Mouse (Mus musculus): ENCODE measurements around the gene Arl4d. TPM values are rescaled to one million over a fixed set of nuclear protein-coding genes. Genes with fewer than 3 reads are reported as not detected.

Arl4d gene
- polyA plus RNA-seq, 1 experiment: 10.2 TPM

GRCm38 (mm10) chr11:101675349-101675748 lies 10.0 kb downstream of the Arl4d start:
- Histone ChIP-seq H3K4me1 (ENCODE audit: control insufficient read depth, insufficient read depth, low read length) (peaks cover 9% of the 10 kb centered on the region), H3K4me3 (ENCODE audit: control insufficient read depth, low read depth, low read length) (no peak overlapping the region), H3K27me3 (ENCODE audit: control insufficient read depth, insufficient read depth, low read length) (no peaks in the 10 kb centered on the region), H3K27ac (ENCODE audit: control insufficient read depth, insufficient read depth, low read depth, low read length) (no peak overlapping the region), H3K36me3 (ENCODE audit: control insufficient read depth, insufficient read depth, low read length) (no peaks in the 10 kb centered on the region)
- TF ChIP-seq CTCF (IDR thresholded peaks at IDR 0.05; ENCODE audit: control insufficient read depth, insufficient read depth, insufficient replicate concordance, low read depth, low read length) (no peak), POLR2A (IDR thresholded peaks at IDR 0.05; ENCODE audit: control insufficient read depth, low read depth, low read length) (no peak)

- no peaks in the 10 kb centered on the region for H3K27me3 ChIP-seq (ENCODE audit: control insufficient read depth, insufficient read depth, low read length)
- H3K36me3 ChIP-seq (ENCODE audit: control insufficient read depth, insufficient read depth, low read length): no peaks in the 10 kb centered on the region
- TF ChIP-seq CTCF (IDR thresholded peaks at IDR 0.05; ENCODE audit: control insufficient read depth, insufficient read depth, insufficient replicate concordance, low read depth, low read length) (no peak), POLR2A (IDR thresholded peaks at IDR 0.05; ENCODE audit: control insufficient read depth, low read depth, low read length) (no peak)
- H3K4me3 ChIP-seq (ENCODE audit: control insufficient read depth, low read depth, low read length): no peak overlapping the region
- peaks cover 9% of the 10 kb centered on the region for H3K4me1 ChIP-seq (ENCODE audit: control insufficient read depth, insufficient read depth, low read length)
- no peak overlapping the region for H3K27ac ChIP-seq (ENCODE audit: control insufficient read depth, insufficient read depth, low read depth, low read length)
Measured at GRCm38 (mm10) chr11:101677655-101678054, 12.3 kb downstream of the Arl4d start.

- H3K4me1 ChIP-seq (ENCODE audit: control insufficient read depth, insufficient read depth, low read length): no peaks in the 10 kb centered on the region
- no peaks in the 10 kb centered on the region for H3K36me3 ChIP-seq (ENCODE audit: control insufficient read depth, insufficient read depth, low read length)
- no peaks in the 10 kb centered on the region for H3K27me3 ChIP-seq (ENCODE audit: control insufficient read depth, insufficient read depth, low read length)
- H3K27ac ChIP-seq (ENCODE audit: control insufficient read depth, insufficient read depth, low read depth, low read length): no peak overlapping the region
- no peak overlapping the region for H3K4me3 ChIP-seq (ENCODE audit: control insufficient read depth, low read depth, low read length)
- TF ChIP-seq CTCF (IDR thresholded peaks at IDR 0.05; ENCODE audit: control insufficient read depth, insufficient read depth, insufficient replicate concordance, low read depth, low read length): no peak
- TF ChIP-seq POLR2A (IDR thresholded peaks at IDR 0.05; ENCODE audit: control insufficient read depth, low read depth, low read length): no peak
Measured at GRCm38 (mm10) chr11:101678770-101679169, 13.4 kb downstream of the Arl4d start.

GRCm38 (mm10) chr11:101679907-101680306 lies 14.6 kb downstream of the Arl4d start:
- Histone ChIP-seq H3K27ac (ENCODE audit: control insufficient read depth, insufficient read depth, low read depth, low read length) (no peak overlapping the region), H3K4me3 (ENCODE audit: control insufficient read depth, low read depth, low read length) (no peak overlapping the region), H3K4me1 (ENCODE audit: control insufficient read depth, insufficient read depth, low read length) (no peaks in the 10 kb centered on the region), H3K36me3 (ENCODE audit: control insufficient read depth, insufficient read depth, low read length) (no peaks in the 10 kb centered on the region), H3K27me3 (ENCODE audit: control insufficient read depth, insufficient read depth, low read length) (no peaks in the 10 kb centered on the region)
- TF ChIP-seq POLR2A (IDR thresholded peaks at IDR 0.05; ENCODE audit: control insufficient read depth, low read depth, low read length): no peak
- TF ChIP-seq CTCF (IDR thresholded peaks at IDR 0.05; ENCODE audit: control insufficient read depth, insufficient read depth, insufficient replicate concordance, low read depth, low read length): no peak

GRCm38 (mm10) chr11:101680634-101681325 lies 15.4 kb downstream of the Arl4d start:
- Histone ChIP-seq H3K4me3 (ENCODE audit: control insufficient read depth, low read depth, low read length) (no peak overlapping the region), H3K4me1 (ENCODE audit: control insufficient read depth, insufficient read depth, low read length) (no peaks in the 10 kb centered on the region), H3K36me3 (ENCODE audit: control insufficient read depth, insufficient read depth, low read length) (no peaks in the 10 kb centered on the region), H3K27me3 (ENCODE audit: control insufficient read depth, insufficient read depth, low read length) (no peaks in the 10 kb centered on the region), H3K27ac (ENCODE audit: control insufficient read depth, insufficient read depth, low read depth, low read length) (no peak overlapping the region)
- TF ChIP-seq POLR2A (IDR thresholded peaks at IDR 0.05; ENCODE audit: control insufficient read depth, low read depth, low read length) (no peak), CTCF (IDR thresholded peaks at IDR 0.05; ENCODE audit: control insufficient read depth, insufficient read depth, insufficient replicate concordance, low read depth, low read length) (no peak)

- no peak overlapping the region for H3K4me3 ChIP-seq (ENCODE audit: control insufficient read depth, low read depth, low read length)
- H3K27me3 ChIP-seq (ENCODE audit: control insufficient read depth, insufficient read depth, low read length): no peaks in the 10 kb centered on the region
- TF ChIP-seq POLR2A (IDR thresholded peaks at IDR 0.05; ENCODE audit: control insufficient read depth, low read depth, low read length): no peak
- TF ChIP-seq CTCF (IDR thresholded peaks at IDR 0.05; ENCODE audit: control insufficient read depth, insufficient read depth, insufficient replicate concordance, low read depth, low read length): no peak
- no peaks in the 10 kb centered on the region for H3K4me1 ChIP-seq (ENCODE audit: control insufficient read depth, insufficient read depth, low read length)
- H3K36me3 ChIP-seq (ENCODE audit: control insufficient read depth, insufficient read depth, low read length): no peaks in the 10 kb centered on the region
- no peak overlapping the region for H3K27ac ChIP-seq (ENCODE audit: control insufficient read depth, insufficient read depth, low read depth, low read length)
Measured at GRCm38 (mm10) chr11:101681968-101682367, 16.6 kb downstream of the Arl4d start.

GRCm38 (mm10) chr11:101682410-101682960 lies 17.1 kb downstream of the Arl4d start:
- Histone ChIP-seq H3K4me1 (ENCODE audit: control insufficient read depth, insufficient read depth, low read length) (no peaks in the 10 kb centered on the region), H3K36me3 (ENCODE audit: control insufficient read depth, insufficient read depth, low read length) (no peaks in the 10 kb centered on the region), H3K27ac (ENCODE audit: control insufficient read depth, insufficient read depth, low read depth, low read length) (no peak overlapping the region), H3K27me3 (ENCODE audit: control insufficient read depth, insufficient read depth, low read length) (no peaks in the 10 kb centered on the region), H3K4me3 (ENCODE audit: control insufficient read depth, low read depth, low read length) (no peak overlapping the region)
- TF ChIP-seq CTCF (IDR thresholded peaks at IDR 0.05; ENCODE audit: control insufficient read depth, insufficient read depth, insufficient replicate concordance, low read depth, low read length): no peak
- TF ChIP-seq POLR2A (IDR thresholded peaks at IDR 0.05; ENCODE audit: control insufficient read depth, low read depth, low read length): no peak
